Mouse (Mus musculus) forebrain, postnatal 0 days (tissue): ENCODE measurements around the gene Siglec1. TPM values are rescaled to one million over a fixed set of nuclear protein-coding genes. Genes with fewer than 3 reads are reported as not detected.
"Not testable (repeated sequence)": the region's sequence is repeated elsewhere in the genome, so short reads cannot be mapped to it uniquely, and the experiment has no call there.

Experiments
- ATAC-seq: fragments of 200-750 bp; cut with Nextera tagmentation; 2 replicates; pipeline ENCODE4 v1.8.0; 2017; ENCODE audit warnings: mild to moderate bottlenecking, moderate library complexity
- DNase-seq: peaks from one replicate; pipeline ENCODE4 v3.0.0-alpha.2; 2015
- H3K27ac ChIP-seq: fragments of 300-500 bp; sonication (generic); 2 replicates; pipeline ENCODE4 v1.5.1; 2014; ENCODE audit warnings: low read depth, mild to moderate bottlenecking, antibody characterized with exemption, low read length, moderate library complexity, mixed read lengths
- H3K27me3 ChIP-seq: fragments of 300-500 bp; sonication (generic); 2 replicates; pipeline ENCODE4 v1.6.1; 2014; ENCODE audit warnings: mild to moderate bottlenecking, low read length, mixed read lengths; ENCODE audit not compliant: insufficient read depth
- H3K36me3 ChIP-seq: fragments of 300-500 bp; sonication (generic); 2 replicates; pipeline ENCODE4 v1.6.1; 2014; ENCODE audit warnings: mild to moderate bottlenecking, moderate library complexity; ENCODE audit not compliant: insufficient read depth
- H3K4me1 ChIP-seq: fragments of 300-500 bp; sonication (generic); 2 replicates; pipeline ENCODE4 v1.6.1; 2014; ENCODE audit warnings: antibody characterized with exemption; ENCODE audit not compliant: insufficient read depth
- H3K4me2 ChIP-seq: fragments of 300-500 bp; sonication (generic); 2 replicates; pipeline ENCODE4 v1.6.1; 2014; ENCODE audit warnings: low read depth, mild to moderate bottlenecking, moderate library complexity
- H3K4me3 ChIP-seq: fragments of 300-500 bp; sonication (generic); 2 replicates; pipeline ENCODE4 v1.5.1; 2014; ENCODE audit warnings: low read depth, low read length, mixed read lengths
- H3K9ac ChIP-seq: fragments of 300-500 bp; sonication (generic); 2 replicates; pipeline ENCODE4 v1.6.1; 2014; ENCODE audit warnings: mild to moderate bottlenecking
- H3K9me3 ChIP-seq: fragments of 300-500 bp; sonication (generic); 2 replicates; pipeline ENCODE4 v1.6.1; 2016; ENCODE audit warnings: low read length
- CTCF ChIP-seq: sonication (generic); IDR thresholded peaks from 2 replicates; pipeline ENCODE4 v1.5.1; 2016; ENCODE audit warnings: antibody characterized with exemption, control low read depth, low read depth
- WGBS: fragments of 180-500 bp; shearing (Covaris S2); extraction: QIAGEN DNeasy Blood & Tissue Kit; methylation state at CpG from one replicate; pipeline ENCODE4 v1.1.7; 2014; 5-methylcytosine and 5-hydroxymethylcytosine counted together
- polyA plus RNA-seq: library from polyadenylated mRNA; unstranded; fragments of >200 nt; fragmentation: Nextera tagmentation; extraction: Ambion mirVana; gene quantifications from 2 replicates; pipeline ENCODE4 v1.2.1, GENCODE M21; 2015
- total RNA-seq: library from RNA; depleted of rRNA; stranded (reverse); fragments of >200 nt; gene quantifications from 2 replicates; pipeline ENCODE4 v1.2.3, GENCODE M21; 2014

Siglec1 gene
- total and polyA plus RNA-seq, 2 experiments from 2014 or later, result 0.18 to 1.7 TPM

- no peak overlapping the region for H3K4me3 ChIP-seq
- ATAC-seq, result no peak
- no peak overlapping the region for H3K27ac ChIP-seq
- H3K4me2 ChIP-seq, result no peak overlapping the region
- no peaks in the 10 kb centered on the region for H3K9me3 ChIP-seq
- no peak for DNase-seq
- H3K9ac ChIP-seq, result no peak overlapping the region
- no peak for TF ChIP-seq CTCF
- WGBS, result 91% methylated on average over 9 of the region's 9 CpGs
- no peaks in the 10 kb centered on the region for H3K27me3 ChIP-seq
- H3K36me3 ChIP-seq, result no peaks in the 10 kb centered on the region
- no peaks in the 10 kb centered on the region for H3K4me1 ChIP-seq
These were observed 38.8 kb upstream of the Siglec1 start for GRCm38 (mm10) chr2:131125157-131125963.

DNA sequence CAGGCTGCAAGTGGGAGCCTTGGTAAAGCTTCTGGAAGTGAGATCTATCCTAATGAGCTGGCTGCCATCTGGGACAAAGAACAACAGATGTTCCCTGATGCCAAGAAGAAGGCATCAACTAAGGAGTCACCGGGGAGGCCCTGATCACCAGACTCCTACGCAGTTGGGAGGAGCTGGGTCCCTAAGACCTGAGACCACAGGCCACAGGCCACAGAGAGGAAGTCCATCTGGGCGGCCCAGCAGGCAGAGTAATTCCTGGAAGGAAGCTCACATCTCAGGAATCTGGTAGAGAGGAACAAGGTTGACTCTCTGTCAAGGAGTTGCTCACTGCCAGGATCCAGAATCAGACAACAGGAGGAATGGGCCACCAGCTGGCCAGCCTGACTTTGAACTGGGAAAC is 37.6 kb upstream of the Siglec1 start:
- no peak overlapping the region for H3K4me2 ChIP-seq
- ATAC-seq, result no peak
- no peak overlapping the region for H3K27ac ChIP-seq
- WGBS, result 72% methylated on average over 3 of the region's 3 CpGs
- no peaks in the 10 kb centered on the region for H3K36me3 ChIP-seq
- H3K9me3 ChIP-seq, result no peaks in the 10 kb centered on the region
- H3K4me1 ChIP-seq, result no peaks in the 10 kb centered on the region
- no peak overlapping the region for H3K4me3 ChIP-seq
- no peak for DNase-seq
- no peak for TF ChIP-seq CTCF
- no peak overlapping the region for H3K9ac ChIP-seq
- no peaks in the 10 kb centered on the region for H3K27me3 ChIP-seq

GRCm38 (mm10) chr2:131118968-131119574 is 32.5 kb upstream of the Siglec1 start:
- no peak for DNase-seq
- ATAC-seq, result no peak
- no peak overlapping the region for H3K4me3 ChIP-seq
- no peaks in the 10 kb centered on the region for H3K36me3 ChIP-seq
- no peak for TF ChIP-seq CTCF
- 79% methylated on average over 2 of the region's 2 CpGs for WGBS
- no peak overlapping the region for H3K27ac ChIP-seq
- no peak overlapping the region for H3K4me2 ChIP-seq
- no peaks in the 10 kb centered on the region for H3K27me3 ChIP-seq
- no peaks in the 10 kb centered on the region for H3K9me3 ChIP-seq
- no peak overlapping the region for H3K9ac ChIP-seq
- no peaks in the 10 kb centered on the region for H3K4me1 ChIP-seq

- Histone ChIP-seq H3K4me2 (no peak overlapping the region), H3K4me1 (no peaks in the 10 kb centered on the region), H3K9me3 (no peaks in the 10 kb centered on the region), H3K9ac (no peak overlapping the region), H3K36me3 (no peaks in the 10 kb centered on the region), H3K27ac (no peak overlapping the region), H3K27me3 (no peaks in the 10 kb centered on the region), H3K4me3 (no peak overlapping the region)
- TF ChIP-seq CTCF, result no peak
- WGBS, result 89% methylated on average over 5 of the region's 5 CpGs
- no peak for ATAC-seq
- DNase-seq, result no peak
These were observed 19.4 kb upstream of the Siglec1 start for GRCm38 (mm10) chr2:131105989-131106388.

GRCm38 (mm10) chr2:131105061-131105460 is 18.5 kb upstream of the Siglec1 start:
- H3K4me1 ChIP-seq, H3K4me3 ChIP-seq, DNase-seq, H3K9ac ChIP-seq, ATAC-seq, H3K4me2 ChIP-seq, H3K27ac ChIP-seq, H3K36me3 ChIP-seq, H3K27me3 ChIP-seq, H3K9me3 ChIP-seq: not testable (repeated sequence)
- 70% methylated on average over 4 of the region's 4 CpGs for WGBS

DNA sequence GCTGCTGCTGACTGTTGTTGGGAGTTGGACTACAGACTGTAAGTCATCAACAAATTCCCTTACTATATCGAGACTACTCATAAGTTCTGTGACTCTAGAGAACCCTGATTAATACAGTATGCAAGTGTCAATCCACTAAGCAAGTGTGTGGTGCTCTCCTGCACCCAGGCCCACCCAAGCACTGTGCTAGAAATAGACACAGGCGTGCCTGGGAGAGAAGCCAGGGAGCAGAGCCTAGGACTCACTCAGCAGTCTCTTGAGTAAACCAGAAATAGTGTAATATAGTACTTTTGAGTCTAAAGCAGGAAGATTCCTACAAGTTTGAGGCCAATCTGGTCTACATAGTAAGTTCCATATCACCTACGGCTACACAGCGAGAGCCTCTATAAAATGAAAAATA is 17.5 kb upstream of the Siglec1 start:
- Histone ChIP-seq H3K36me3 (no peaks in the 10 kb centered on the region), H3K27me3 (no peaks in the 10 kb centered on the region), H3K4me2 (no peak overlapping the region), H3K4me1 (no peaks in the 10 kb centered on the region), H3K27ac (no peak overlapping the region), H3K9me3 (no peaks in the 10 kb centered on the region), H3K4me3 (no peak overlapping the region), H3K9ac (no peak overlapping the region)
- ATAC-seq (no peak), DNase-seq (no peak)
- no peak for TF ChIP-seq CTCF
- 89% methylated on average over 4 of the region's 4 CpGs for WGBS

- H3K4me3 ChIP-seq, result no peak overlapping the region
- WGBS, result 68% methylated on average over 3 of the region's 3 CpGs
- DNase-seq (no peak), ATAC-seq (no peak)
- H3K4me2 ChIP-seq, result no peak overlapping the region
- no peak overlapping the region for H3K9ac ChIP-seq
- H3K4me1 ChIP-seq, result no peaks in the 10 kb centered on the region
- H3K9me3 ChIP-seq, result no peaks in the 10 kb centered on the region
- no peak overlapping the region for H3K27ac ChIP-seq
- no peaks in the 10 kb centered on the region for H3K27me3 ChIP-seq
- TF ChIP-seq CTCF, result no peak
- H3K36me3 ChIP-seq, result no peaks in the 10 kb centered on the region
These were observed 15.0 kb upstream of the Siglec1 start for GRCm38 (mm10) chr2:131101530-131101929.
